Mouse (Mus musculus) cortical plate, adult 2 months (tissue): Measurements from ENCODE around the gene Hist1h4d.

Source experiments
- CTCF ChIP-seq: fragments of 200-500 bp; IDR thresholded peaks from 2 replicates; pipeline ENCODE4 v1.5.1; 2011; ENCODE audit warnings: mild to moderate bottlenecking, control low read depth, low read length; ENCODE audit not compliant: insufficient read depth; ENCODE audit errors: extremely low read depth
- POLR2A ChIP-seq: fragments of 200-500 bp; IDR thresholded peaks from 2 replicates; pipeline ENCODE4 v1.6.1; 2011; ENCODE audit warnings: mild to moderate bottlenecking, low read length, control low read depth; ENCODE audit not compliant: insufficient read depth; ENCODE audit errors: extremely low read depth

- TF ChIP-seq CTCF (no peak), POLR2A (no peak)
Observed at GRCm38 (mm10) chr13:23537006-23537710, 44.2 kb upstream of the Hist1h4d start.
